Mouse (Mus musculus) spleen, postnatal 36 days (tissue): ENCODE results near the gene Odf4.

Experiments
- DNase-seq, 2 experiments: peaks; one replicate each; pipeline ENCODE4 v3.0.0; 2022; ENCODE audit warnings: low spot score in 2 of 2, mixed read lengths in 1 of 2

Gene Odf4

DNA sequence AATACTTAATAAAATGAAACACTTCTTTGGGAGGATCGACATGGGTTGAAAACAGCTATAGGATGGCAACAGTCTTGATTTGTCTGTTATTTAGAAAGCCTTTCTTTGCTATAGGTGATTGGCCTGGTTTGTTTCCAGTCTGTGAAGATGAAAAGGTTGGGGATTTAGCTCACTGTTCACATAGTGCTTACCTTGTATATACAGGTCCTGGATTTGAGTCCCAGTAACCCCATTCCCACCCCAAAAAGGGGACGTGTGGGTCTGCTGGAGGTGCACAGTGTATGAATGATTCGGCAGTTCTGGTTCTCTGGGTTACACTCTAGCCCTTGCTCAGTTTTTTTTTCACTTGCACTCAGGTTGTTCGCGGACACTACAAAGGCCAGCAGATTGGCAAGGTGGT, 24.1 kb downstream of the Odf4 start:
- no peak for DNase-seq

DNA sequence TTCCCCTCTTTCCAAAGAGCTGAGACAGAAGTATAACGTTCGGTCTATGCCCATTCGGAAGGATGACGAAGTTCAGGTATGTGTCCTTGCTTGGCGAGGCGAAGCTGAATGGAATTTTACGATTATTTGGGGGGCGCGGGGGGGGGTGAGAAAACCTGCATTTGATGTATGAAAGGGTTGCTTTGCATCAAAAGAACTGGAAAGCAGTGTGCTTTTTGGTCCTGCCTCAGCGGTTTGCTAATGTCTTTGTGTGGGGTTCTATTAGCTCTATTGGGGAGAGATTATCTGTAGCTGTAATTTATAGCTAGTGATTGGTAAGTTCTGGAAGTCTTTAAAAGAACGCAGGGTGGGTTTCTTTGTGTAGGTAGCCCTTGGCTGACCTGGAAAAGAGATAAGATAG, 24.5 kb downstream of the Odf4 start:
- no peak for DNase-seq

DNA sequence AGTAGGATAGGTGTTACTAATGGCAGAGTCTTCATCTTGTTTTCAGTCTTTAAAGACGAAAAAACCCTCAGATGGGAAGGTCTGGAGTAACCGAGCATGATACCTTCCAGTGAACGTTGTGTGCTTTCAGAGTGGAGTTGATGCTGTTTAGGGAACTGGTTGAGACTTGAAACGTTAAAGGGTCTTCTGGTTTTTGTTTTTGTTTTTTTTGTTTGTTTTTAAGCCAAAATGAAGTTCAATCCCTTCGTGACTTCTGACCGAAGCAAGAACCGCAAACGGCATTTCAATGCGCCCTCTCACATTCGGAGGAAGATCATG, 24.9 kb downstream of the Odf4 start:
- DNase-seq, result no peak

DNA sequence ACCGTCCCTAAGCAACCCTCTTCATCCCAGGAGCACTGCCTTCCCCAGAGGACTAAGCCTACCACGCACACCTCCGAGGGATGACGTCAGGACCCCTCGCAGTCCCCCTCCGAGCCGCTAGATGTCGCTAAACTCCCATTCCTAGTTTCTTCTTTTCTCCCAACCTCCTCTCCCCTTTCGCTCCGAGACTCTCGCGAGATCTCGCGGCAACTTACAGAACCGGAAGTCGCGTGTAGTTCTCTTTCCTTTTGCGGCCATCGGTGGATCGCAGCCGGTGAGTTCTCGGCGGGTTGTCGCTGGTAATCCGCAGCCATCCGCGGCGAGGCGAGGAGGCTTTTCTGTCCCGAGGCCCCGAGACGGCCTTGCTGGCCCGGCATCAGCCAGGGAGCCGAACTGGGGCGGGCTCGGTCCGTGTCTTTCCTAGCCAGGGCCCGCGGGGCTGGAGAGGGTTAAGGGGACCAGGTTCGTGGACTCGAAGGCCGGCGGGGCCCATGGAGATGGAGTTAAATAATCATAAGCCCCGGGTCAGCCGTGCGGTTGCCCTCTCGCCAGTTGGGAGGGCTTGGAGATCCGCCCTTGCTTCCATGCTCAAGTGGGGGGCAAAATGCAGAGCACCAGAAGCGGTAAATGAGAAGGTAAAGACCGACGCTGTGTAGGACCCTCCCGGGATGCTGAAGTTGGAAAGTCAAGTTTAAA, 25.4 kb downstream of the Odf4 start, which contains the start of gene Rpl26:
Rpl26 (plus strand) TSS at position 233 of the 696 bp plus-strand sequence.
- peak; percentile 96 to 98 for DNase-seq

DNA sequence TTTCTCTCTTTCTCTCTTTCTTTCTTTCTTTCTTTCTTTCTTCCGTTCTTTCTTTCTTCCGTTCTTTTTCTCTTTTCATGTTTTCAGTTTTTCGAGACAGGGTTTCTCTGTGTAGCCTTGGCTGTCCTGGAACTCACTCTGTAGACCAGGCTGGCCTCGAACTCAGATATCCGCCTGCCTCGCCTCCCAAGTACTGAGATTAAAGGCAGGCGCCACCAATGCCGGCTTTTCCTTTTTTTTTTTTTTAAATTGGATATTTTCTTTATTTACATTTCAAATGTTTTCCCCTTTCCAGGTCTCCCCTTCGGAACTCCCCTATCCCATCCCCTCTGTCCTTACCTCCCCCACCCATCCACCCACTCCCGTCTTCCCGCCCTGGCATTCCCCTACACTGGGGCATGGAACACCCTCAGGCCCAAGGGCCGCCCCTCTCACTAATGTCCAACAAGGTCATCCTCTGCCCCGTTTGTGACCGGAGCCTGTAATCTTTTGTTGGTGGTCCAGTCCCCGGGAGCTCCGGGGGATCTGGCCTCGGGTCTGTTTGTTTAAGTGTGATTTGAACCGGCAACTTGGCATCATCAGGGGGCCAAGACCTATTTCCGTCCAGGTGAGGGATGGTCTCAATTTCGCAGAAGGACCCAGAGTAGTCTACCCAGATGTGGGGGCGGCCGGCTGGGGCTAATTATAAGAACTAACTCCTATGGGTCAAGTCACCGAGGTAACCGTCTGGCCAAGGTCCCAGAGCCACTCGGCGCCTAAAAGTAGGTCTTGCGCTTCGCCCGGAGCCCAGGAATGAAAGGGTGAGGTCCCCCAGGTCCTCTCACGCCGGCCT, 26.1 kb downstream of the Odf4 start:
- DNase-seq, result no peak

DNA sequence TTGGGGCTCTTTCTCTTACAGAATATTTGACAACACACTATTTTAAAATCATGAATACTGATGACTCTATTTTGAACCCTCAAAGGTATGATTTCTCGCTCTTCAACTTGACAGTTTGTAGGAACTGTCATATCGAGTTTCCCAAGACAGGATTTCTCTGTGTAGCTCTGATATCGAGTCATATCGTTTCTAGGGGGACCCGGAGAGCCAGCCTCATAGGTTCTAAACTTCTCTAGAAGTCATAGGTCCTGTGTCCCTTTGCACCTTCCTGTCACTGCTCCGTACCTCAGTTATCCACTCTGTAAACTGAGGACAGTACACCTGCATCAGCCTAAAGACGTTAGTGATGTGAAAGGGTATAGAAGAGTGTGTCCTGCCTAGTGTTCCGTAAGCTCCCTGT, 27.1 kb downstream of the Odf4 start:
- DNase-seq, result no peak

DNA sequence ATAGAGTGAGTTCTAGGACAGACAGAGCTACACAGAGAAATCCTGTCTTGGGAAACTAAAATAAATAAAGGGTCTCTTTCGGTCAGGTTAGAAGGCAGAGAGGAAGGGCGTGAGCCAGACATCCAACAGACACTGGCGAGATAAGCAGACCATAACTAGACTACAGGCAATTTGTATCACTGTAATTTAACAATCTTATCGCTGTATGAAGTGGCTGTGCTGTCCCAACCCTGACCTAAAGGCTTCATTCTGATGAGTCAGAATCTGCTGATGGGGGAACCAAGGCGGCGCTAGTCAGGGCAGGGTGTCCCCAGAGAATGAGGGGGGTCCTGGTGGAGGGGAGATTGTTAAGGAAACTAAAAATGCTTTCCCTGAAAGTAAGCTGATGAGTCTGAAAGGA, 28.1 kb downstream of the Odf4 start:
- no peak for DNase-seq

DNA sequence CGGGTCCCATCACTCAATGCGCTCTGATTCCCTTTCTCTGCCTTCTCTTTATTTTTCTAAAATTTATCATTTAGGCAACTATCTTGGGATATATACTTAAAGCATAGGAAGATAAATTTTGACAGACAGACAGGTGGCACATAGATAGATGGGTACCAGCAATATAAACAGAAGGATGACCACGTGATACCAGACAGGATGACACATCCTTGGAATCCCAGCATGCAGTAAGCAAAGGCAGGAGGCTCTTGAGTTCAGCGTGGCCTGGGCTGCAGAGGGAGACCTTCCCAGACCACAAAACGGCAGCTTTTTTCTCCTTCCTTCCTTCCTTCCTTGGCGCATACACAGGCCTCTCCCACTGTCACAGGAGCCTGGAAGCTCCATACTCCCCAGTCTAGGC, 29.0 kb downstream of the Odf4 start:
- DNase-seq, result no peak

DNA sequence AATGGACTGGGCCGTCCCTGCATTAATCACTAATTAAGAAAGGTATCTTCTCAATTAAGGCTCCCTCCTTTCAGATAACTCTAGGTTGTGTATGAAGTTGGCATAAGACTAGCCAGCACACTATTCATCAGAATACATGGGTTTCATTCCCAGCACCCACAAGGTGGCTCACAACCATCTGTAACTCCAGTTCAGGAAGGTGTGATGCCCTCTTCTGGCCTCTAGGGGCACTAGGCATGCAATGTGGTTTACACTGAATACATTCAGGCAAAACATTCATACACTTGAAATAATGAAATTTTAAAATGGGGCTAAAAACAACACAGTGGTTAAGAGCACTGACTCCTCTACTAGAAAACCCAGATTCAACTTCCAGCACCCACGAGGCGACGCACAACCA, 29.8 kb downstream of the Odf4 start:
- peak; percentile 50 to 64 for DNase-seq

DNA sequence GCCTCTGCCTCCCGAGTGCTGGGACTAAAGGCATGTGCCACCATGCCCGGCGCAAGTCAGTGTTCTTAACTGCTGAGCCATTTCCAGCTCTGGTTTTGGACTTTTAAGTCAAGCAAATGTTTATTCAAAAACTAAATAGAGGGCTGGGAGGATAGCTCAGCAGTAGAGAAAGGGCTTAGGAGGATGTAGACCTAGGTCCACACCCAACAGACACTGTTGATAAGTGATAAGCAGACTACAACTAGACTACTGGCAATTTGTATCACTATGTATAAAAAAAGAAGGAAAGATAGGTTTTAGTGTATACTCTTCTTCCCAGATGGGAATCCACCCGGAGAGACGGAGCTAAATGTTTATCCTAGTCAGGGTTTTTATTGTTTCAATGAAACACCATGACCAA, 30.6 kb downstream of the Odf4 start:
- DNase-seq, result no peak

DNA sequence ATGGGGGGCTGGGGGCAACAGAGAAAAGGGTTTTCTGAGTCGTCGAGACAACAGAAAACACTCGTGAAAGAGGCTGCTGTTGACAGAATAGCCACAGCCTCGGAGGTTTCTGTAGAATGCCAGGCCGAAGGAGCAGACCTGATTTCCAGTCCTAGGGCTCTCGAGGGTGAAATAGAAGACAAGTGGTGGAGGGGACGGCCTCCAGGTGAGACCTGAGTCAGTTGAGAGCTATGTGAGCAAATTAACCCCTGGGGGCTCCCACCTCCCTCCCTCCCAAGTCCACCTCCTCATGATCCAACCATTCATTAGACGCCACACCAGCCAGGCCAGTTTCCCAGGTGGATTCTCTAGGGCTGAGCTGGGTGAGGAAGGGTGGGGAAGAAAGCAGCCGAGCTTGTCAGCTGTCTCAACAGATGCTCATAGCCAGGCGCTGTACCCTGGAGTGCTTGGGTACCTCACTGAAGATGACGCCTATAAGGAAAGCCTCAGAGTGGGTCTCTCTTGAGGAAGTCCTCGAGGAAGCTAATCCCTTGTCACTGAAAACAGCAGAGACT, 32.9 kb downstream of the Odf4 start:
- no peak for DNase-seq

DNA sequence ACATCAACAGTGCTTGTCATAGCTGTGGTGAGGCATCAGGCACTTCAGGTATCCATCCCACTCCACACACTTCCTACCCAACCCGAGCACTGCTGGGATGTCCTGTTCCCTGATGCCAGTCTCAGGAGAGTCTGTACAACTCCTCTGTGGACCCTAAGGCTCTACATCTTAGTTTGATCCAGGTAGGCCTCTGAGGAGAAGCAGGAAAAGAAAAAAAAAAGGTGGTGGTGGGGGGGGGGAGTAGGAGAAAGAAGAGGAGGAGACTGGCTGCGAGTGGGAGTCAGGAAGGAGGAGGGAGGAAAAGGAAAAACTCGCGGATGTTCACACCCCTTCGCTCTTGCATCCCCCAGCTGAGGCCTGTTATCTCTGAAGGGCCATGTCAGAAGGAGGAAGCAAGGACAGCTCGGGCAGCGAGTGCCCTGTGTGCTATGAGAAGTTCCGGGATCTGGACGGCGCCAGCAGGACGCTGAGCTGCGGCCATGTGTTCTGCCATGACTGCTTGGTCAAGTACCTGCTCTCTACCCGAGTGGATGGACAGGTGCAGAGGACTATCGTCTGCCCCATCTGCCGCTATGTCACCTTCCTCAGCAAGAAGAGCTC, 34.5 kb downstream of the Odf4 start:
- DNase-seq, result no peak

DNA sequence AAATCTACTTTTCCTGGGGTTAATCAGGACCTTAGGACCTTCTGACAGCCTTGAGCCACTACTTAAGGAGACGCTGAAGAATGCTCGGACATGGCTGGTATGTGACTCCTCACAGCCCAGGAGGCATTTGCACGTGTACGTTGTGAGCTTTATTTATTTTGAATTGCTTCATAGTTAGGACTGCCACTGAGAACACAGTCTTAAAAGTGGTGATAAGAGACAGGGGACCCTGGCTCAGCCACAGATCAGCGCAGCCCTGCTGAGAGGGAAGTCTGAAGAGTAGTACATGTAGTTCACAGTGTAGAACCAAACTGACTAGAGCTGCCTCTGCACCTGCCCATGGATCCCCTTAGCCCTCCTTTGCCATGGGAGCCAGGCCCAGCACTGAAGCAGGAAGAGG, 35.1 kb downstream of the Odf4 start:
- no peak for DNase-seq

DNA sequence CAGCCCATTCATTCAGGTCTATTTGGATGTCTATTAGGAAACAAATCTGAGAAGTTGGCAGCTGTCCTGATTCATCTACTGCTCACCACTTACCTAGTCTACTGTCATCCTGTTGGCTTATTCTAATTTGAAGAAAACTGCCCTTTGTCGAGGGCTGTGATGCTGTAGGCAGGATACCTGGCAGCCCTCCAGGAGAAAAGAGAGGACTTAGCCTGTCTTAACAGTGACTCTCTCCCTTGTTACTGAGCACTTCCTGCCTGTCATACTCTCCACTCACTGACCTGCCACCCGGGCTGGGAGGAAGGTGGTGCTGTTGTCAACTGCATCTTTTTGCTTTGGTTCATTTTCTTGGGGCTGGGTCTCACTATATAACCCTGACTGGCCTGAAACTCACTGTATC, 36.3 kb downstream of the Odf4 start:
- no peak for DNase-seq

DNA sequence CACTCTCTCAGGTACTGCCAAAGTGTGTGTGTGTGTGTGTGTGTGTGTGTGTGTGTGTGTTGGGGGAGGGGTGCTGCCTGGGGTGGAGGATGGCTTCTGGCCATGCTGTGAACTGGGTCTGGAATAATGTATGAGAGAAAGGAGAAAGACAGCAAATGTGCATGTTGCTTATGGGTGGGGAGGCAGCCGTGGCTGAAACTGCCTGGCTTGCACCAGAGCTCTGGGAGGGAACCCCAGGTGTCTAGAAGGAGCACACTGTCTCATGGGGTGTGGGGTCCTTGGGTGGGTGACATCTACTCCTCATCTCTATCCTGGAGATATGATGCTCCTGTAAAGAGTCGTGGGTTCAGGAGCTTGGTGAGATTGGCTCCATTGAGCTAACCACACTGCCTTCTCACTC, 38.2 kb downstream of the Odf4 start:
- DNase-seq, result no peak

DNA sequence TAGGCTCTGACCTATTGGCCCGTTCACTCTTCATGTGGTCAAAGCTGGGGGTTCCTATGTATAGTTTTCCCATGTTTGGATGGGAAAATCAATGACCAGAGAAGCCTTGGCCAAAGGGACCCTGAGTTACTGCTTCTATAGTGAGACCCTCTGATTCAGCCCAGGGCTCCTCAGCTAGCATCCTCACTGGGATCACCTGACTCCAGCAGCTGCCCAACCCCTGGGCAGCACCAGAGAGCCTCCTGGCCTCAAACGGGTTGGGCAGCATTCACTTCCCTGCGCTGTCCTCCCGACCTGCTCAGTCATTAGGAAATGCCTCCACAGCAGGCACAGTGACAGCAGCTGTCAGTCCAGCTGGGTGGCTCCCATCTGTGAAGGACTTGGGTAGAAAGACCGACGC, 38.6 kb downstream of the Odf4 start, which contains the start of gene Rnf222:
Rnf222 (plus strand) TSS at position 301 of the 400 bp plus-strand sequence.
- no peak for DNase-seq

DNA sequence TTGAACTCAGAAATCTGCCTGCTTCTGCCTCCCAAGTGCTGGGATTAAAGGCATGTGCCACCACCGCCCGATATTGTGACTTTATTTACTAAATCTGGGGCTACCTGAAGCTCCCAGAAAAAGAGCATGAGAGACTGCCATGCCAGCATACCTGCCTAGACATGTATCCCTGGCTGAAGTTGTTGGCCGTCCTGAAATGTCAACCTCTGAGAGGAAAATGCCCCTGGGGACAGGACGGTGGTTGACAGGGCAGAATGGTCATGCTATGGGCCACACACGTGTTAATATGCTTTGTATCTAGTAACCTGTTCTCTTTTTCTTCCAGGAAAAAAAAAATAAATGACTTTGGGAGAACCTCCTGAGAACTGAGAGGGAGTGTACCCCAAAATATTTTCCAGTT, 40.8 kb downstream of the Odf4 start:
- DNase-seq, result no peak

DNA sequence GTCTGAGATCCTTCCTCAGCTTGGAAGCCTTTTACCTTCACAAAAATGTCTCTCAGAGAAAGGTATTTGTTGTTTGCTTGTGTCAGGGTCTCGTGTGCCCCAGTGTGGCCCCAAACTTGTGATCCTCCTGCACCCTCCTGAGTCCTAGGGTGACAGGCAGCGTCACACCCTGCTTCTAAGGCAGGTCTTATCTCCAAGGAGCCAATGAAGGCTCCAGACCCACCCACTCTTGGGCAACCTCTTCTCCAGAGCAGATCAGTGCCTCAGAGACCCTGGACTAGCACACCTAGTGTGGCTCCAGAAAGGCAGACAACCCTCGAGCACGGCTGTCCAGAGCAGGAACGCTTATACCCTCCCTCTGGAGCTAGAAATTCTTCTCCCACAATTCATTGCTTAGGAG, 42.5 kb downstream of the Odf4 start:
- DNase-seq, result peak in 1 of 2 experiments; percentile 31

DNA sequence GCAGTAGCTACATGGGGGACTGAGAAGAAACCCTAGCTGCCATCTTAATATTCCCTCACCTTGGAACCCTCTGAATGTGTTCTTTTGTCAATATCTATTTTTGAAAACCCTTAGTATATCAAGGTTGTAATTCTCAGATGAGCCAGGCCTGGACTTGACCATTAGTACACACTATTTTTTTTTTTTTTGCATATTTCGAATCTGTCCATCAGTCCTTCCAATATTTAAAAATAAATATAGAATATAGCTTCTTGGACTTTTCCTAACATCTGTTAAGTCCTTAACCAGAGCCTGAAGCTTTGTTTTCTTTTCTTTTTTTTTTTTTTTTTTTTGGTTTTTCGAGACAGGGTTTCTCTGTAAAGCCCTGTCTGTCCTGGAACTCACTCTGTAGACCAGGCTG, 43.0 kb downstream of the Odf4 start:
- DNase-seq, result no peak

DNA sequence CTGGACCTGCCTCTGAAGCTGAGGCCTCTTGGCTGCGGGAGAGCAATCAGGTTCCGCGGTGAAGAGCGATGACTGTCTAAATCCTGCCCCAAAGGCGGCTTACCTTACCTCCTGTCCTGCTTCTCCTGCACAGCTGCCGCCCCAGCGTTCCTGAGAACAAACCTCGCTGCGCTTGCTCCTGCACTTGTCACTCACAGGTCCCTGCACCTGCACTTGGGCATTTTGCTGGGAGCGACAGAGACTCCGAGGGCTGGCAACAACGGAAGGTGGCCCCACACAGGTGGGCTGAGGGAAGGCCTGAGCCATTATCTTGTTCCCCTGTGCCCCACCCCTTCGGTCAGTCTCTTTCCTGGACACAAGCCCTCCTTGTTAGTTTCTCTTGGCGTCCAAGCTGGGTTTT, 44.8 kb downstream of the Odf4 start:
- DNase-seq, result no peak

DNA sequence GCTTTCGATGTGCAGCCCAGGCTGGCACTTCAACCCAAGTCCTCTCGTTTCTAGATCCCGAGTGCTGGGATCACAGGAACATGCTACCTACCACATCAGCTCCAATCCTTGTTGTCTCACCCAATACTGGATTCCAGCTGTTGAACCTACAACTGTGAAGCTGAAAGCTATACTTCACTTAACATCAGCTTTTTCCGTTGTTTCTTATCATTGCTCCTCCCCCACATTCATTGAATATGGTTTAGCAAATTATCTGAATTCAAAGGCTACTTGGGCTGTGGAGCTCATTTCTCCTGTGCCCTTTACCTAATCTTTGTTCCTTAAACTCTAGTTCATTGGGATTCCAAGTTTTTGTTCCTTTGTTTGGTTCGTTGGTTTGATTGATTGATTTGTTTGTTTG, 48.1 kb downstream of the Odf4 start:
- DNase-seq, result no peak

DNA sequence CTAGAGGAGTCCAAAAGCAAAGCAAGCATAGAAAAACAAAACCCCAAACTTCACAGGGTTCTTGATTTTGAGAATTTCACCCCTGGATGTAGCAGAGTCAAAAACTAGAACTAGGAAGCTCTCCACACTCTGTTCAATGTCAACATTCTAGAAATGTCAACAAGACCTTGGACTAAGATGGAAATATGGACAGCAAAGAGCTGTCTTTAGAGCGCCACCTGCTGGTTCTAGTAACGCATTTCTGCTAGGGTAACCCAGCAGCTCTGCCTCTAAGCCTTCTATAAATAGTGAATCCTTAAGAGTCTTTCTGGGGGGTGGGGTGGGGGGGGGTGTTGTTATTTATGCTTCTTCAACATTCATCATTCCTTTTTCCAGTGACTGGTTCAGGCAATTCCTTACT, 52.0 kb downstream of the Odf4 start:
- DNase-seq, result peak; percentile 37 to 49
